Mouse (Mus musculus) brown adipose tissue, adult 24 weeks (tissue): ENCODE data around the gene Ush2a. TPM values are rescaled to one million over a fixed set of nuclear protein-coding genes. Genes with fewer than 3 reads are reported as not detected.

Source experiments
- H3K27ac ChIP-seq: fragments of 200-500 bp; replicated peaks from 2 replicates; pipeline ENCODE4 v1.5.1; 2012; ENCODE audit warnings: low read depth, mild to moderate bottlenecking, low read length
- H3K4me1 ChIP-seq: fragments of 200-500 bp; 2 replicates; pipeline ENCODE4 v1.6.1; 2012; ENCODE audit warnings: low read length, mixed read lengths; ENCODE audit not compliant: control insufficient read depth, insufficient read depth, insufficient read length
- H3K4me3 ChIP-seq: fragments of 200-500 bp; 2 replicates; pipeline ENCODE4 v1.5.1; 2012; ENCODE audit warnings: low read depth, mild to moderate bottlenecking, low read length, moderate library complexity; ENCODE audit not compliant: insufficient read depth
- polyA plus RNA-seq: library from polyadenylated mRNA; stranded (reverse); fragments of >200 nt; gene quantifications from 2 replicates; pipeline ENCODE4 v1.2.4, GENCODE M21; 2012; ENCODE audit not compliant: missing spikeins, insufficient read depth, insufficient read length

Ush2a gene
- polyA plus RNA-seq, 1 experiment = not detected

GRCm38 (mm10) chr1:188330406-188330805 is 68.6 kb downstream of the Ush2a start:
- Histone ChIP-seq H3K4me1 (no peaks in the 10 kb centered on the region), H3K27ac (no peak overlapping the region), H3K4me3 (no peak overlapping the region)

GRCm38 (mm10) chr1:188333936-188334335 is 72.1 kb downstream of the Ush2a start:
- Histone ChIP-seq H3K27ac (no peak overlapping the region), H3K4me1 (no peaks in the 10 kb centered on the region), H3K4me3 (no peak overlapping the region)

GRCm38 (mm10) chr1:188347762-188348161 is 85.9 kb downstream of the Ush2a start:
- no peaks in the 10 kb centered on the region for H3K4me1 ChIP-seq
- H3K4me3 ChIP-seq = no peak overlapping the region
- H3K27ac ChIP-seq = no peak overlapping the region

- H3K4me3 ChIP-seq = no peak overlapping the region
- H3K27ac ChIP-seq = no peak overlapping the region
- no peaks in the 10 kb centered on the region for H3K4me1 ChIP-seq
Observed at GRCm38 (mm10) chr1:188354726-188355125, 92.9 kb downstream of the Ush2a start.

GRCm38 (mm10) chr1:188363548-188363947 is 101.7 kb downstream of the Ush2a start:
- H3K4me1 ChIP-seq = no peaks in the 10 kb centered on the region
- H3K27ac ChIP-seq = no peak overlapping the region
- no peak overlapping the region for H3K4me3 ChIP-seq

- H3K4me1 ChIP-seq = no peaks in the 10 kb centered on the region
- no peak overlapping the region for H3K27ac ChIP-seq
- no peak overlapping the region for H3K4me3 ChIP-seq
Observed at GRCm38 (mm10) chr1:188385180-188385579, 123.4 kb downstream of the Ush2a start.

GRCm38 (mm10) chr1:188385733-188386261 is 124.0 kb downstream of the Ush2a start:
- H3K4me3 ChIP-seq = no peak overlapping the region
- H3K27ac ChIP-seq = no peak overlapping the region
- no peaks in the 10 kb centered on the region for H3K4me1 ChIP-seq

- no peak overlapping the region for H3K27ac ChIP-seq
- H3K4me3 ChIP-seq = no peak overlapping the region
- no peaks in the 10 kb centered on the region for H3K4me1 ChIP-seq
Observed at GRCm38 (mm10) chr1:188387321-188387720, 125.5 kb downstream of the Ush2a start.

- Histone ChIP-seq H3K4me1 (no peaks in the 10 kb centered on the region), H3K27ac (no peak overlapping the region), H3K4me3 (no peak overlapping the region)
Observed at GRCm38 (mm10) chr1:188387820-188388471, 126.1 kb downstream of the Ush2a start.

- H3K4me3 ChIP-seq = no peak overlapping the region
- H3K27ac ChIP-seq = no peak overlapping the region
- H3K4me1 ChIP-seq = no peaks in the 10 kb centered on the region
Observed at GRCm38 (mm10) chr1:188390080-188390479, 128.3 kb downstream of the Ush2a start.

GRCm38 (mm10) chr1:188407176-188407575 is 145.4 kb downstream of the Ush2a start:
- Histone ChIP-seq H3K4me3 (no peak overlapping the region), H3K27ac (no peak overlapping the region), H3K4me1 (no peaks in the 10 kb centered on the region)

- no peak overlapping the region for H3K27ac ChIP-seq
- no peak overlapping the region for H3K4me3 ChIP-seq
Observed at GRCm38 (mm10) chr1:188407613-188408386, 146.0 kb downstream of the Ush2a start.

GRCm38 (mm10) chr1:188410547-188410946 is 148.7 kb downstream of the Ush2a start:
- Histone ChIP-seq H3K4me3 (no peak overlapping the region), H3K4me1 (no peaks in the 10 kb centered on the region), H3K27ac (no peak overlapping the region)

More at GRCm38 (mm10) chr1:188407613-188408386, 146.0 kb downstream of the Ush2a start:
- H3K4me1 ChIP-seq = no peaks in the 10 kb centered on the region

- no peak overlapping the region for H3K27ac ChIP-seq
- H3K4me3 ChIP-seq = no peak overlapping the region
- H3K4me1 ChIP-seq = no peaks in the 10 kb centered on the region
Observed at GRCm38 (mm10) chr1:188420543-188420942, 158.7 kb downstream of the Ush2a start.

GRCm38 (mm10) chr1:188428172-188428571 is 166.3 kb downstream of the Ush2a start:
- Histone ChIP-seq H3K4me3 (no peak overlapping the region), H3K27ac (no peak overlapping the region)

GRCm38 (mm10) chr1:188430689-188431088 is 168.9 kb downstream of the Ush2a start:
- Histone ChIP-seq H3K4me3 (no peak overlapping the region), H3K4me1 (no peaks in the 10 kb centered on the region), H3K27ac (no peak overlapping the region)

More at GRCm38 (mm10) chr1:188428172-188428571, 166.3 kb downstream of the Ush2a start:
- no peaks in the 10 kb centered on the region for H3K4me1 ChIP-seq
